Mouse (Mus musculus) CH12.LX (cell line): ENCODE results near the gene Palm2. TPM values are rescaled to one million over a fixed set of nuclear protein-coding genes. Genes with fewer than 3 reads are reported as not detected.

Experiments used
- DNase-seq: peaks from one replicate; pipeline ENCODE4 v3.0.0-alpha.2; 2013; ENCODE audit errors: extremely low read depth
- H3K27ac ChIP-seq: 2 replicates; pipeline ENCODE4 v1.5.1; 2012; ENCODE audit warnings: low read depth, mild to moderate bottlenecking, control low read depth, moderate library complexity; ENCODE audit not compliant: insufficient read depth
- H3K27me3 ChIP-seq: replicated peaks from 2 replicates; pipeline ENCODE3; 2012; ENCODE audit warnings: inconsistent platforms
- H3K36me3 ChIP-seq, 2 experiments: replicated peaks in 1 of 2; 2 replicates each; pipeline versions ENCODE3 to v1.6.1; 2012; ENCODE audit warnings: inconsistent platforms in 1 of 2, low read length in 1 of 2, mild to moderate bottlenecking in 1 of 2, mixed read lengths in 1 of 2, moderate library complexity in 1 of 2; ENCODE audit not compliant: control insufficient read depth in 1 of 2, insufficient read depth in 1 of 2
- H3K4me1 ChIP-seq, 2 experiments: 2 replicates each; pipeline ENCODE4 v1.6.1; 2012; ENCODE audit warnings: inconsistent platforms in 1 of 2, moderate library complexity in 1 of 2; ENCODE audit not compliant: insufficient read depth in 2 of 2, control insufficient read depth in 1 of 2
- H3K4me2 ChIP-seq: 2 replicates; pipeline ENCODE4 v1.6.1; 2012; ENCODE audit warnings: low read depth, mild to moderate bottlenecking, control low read depth; ENCODE audit not compliant: poor library complexity, insufficient read depth, severe bottlenecking
- H3K4me3 ChIP-seq, 3 experiments: fragments of 150-350 bp in 1 of 3; sonication (generic) in 1 of 3; replicated peaks in 1 of 3; 2 replicates each; pipeline versions ENCODE3 to v1.5.1; 2011 to 2012; ENCODE audit warnings: low read depth in 2 of 3, low read length in 2 of 3, mild to moderate bottlenecking in 2 of 3, moderate library complexity in 2 of 3, control low read depth in 1 of 3, improper control_type of control experiment in 1 of 3, inconsistent platforms in 1 of 3, mixed read lengths in 1 of 3; ENCODE audit not compliant: poor library complexity in 1 of 3
- H3K79me2 ChIP-seq: replicated peaks from 2 replicates; pipeline ENCODE4 v1.6.1; 2012; ENCODE audit warnings: mild to moderate bottlenecking, moderate library complexity; ENCODE audit not compliant: control insufficient read depth, poor library complexity, insufficient read depth, severe bottlenecking; ENCODE audit errors: extremely low read depth
- H3K9ac ChIP-seq: 2 replicates; pipeline ENCODE4 v1.6.1; 2012; ENCODE audit warnings: low read depth, mild to moderate bottlenecking, control low read depth, moderate library complexity; ENCODE audit not compliant: insufficient read depth
- H3K9me3 ChIP-seq: replicated peaks from 2 replicates; pipeline ENCODE3; 2012; ENCODE audit warnings: low read length, inconsistent platforms, mixed read lengths
- BHLHE40 ChIP-seq: IDR thresholded peaks from 2 replicates; pipeline ENCODE4 v1.6.1; 2011; ENCODE audit warnings: mild to moderate bottlenecking, low read depth, low read length, improper control_type of control experiment
- CHD1 ChIP-seq: IDR thresholded peaks from 2 replicates; pipeline ENCODE4 v1.6.1; 2012; ENCODE audit warnings: low read depth, low read length, improper control_type of control experiment, inconsistent platforms
- EP300 ChIP-seq: IDR thresholded peaks from 2 replicates; pipeline ENCODE4 v1.6.1; 2011; ENCODE audit warnings: low read length, improper control_type of control experiment
- ETS1 ChIP-seq: conservative IDR thresholded peaks from 2 replicates; pipeline ENCODE4 v1.6.1; 2012; ENCODE audit warnings: low read depth, mild to moderate bottlenecking, inconsistent platforms, low read length, improper control_type of control experiment, moderate library complexity
- HCFC1 ChIP-seq: IDR thresholded peaks from 2 replicates; pipeline ENCODE4 v1.6.1; 2012; ENCODE audit warnings: low read depth, mild to moderate bottlenecking, inconsistent platforms, low read length, improper control_type of control experiment
- IRF4 ChIP-seq: IDR thresholded peaks from 2 replicates; pipeline ENCODE4 v1.6.1; 2014; ENCODE audit warnings: low read depth, mild to moderate bottlenecking, inconsistent platforms, low read length, improper control_type of control experiment
- JUND ChIP-seq: conservative IDR thresholded peaks from 2 replicates; pipeline ENCODE4 v1.6.1; 2011; ENCODE audit warnings: low read depth, low read length, improper control_type of control experiment
- KAT2A ChIP-seq: IDR thresholded peaks from 2 replicates; pipeline ENCODE4 v1.6.1; 2012; ENCODE audit warnings: low read length, improper control_type of control experiment, inconsistent platforms; ENCODE audit not compliant: insufficient replicate concordance
- MEF2A ChIP-seq: IDR thresholded peaks from 2 replicates; pipeline ENCODE4 v1.6.1; 2014; ENCODE audit warnings: low read depth, mild to moderate bottlenecking, inconsistent platforms, low read length, improper control_type of control experiment, borderline replicate concordance
- MXI1 ChIP-seq: IDR thresholded peaks from 2 replicates; pipeline ENCODE4 v1.6.1; 2011; ENCODE audit warnings: mild to moderate bottlenecking, low read depth, low read length, improper control_type of control experiment
- NELFE ChIP-seq: IDR thresholded peaks from 2 replicates; pipeline ENCODE4 v1.6.1; 2011; ENCODE audit warnings: low read depth, low read length, improper control_type of control experiment
- PAX5 ChIP-seq: IDR thresholded peaks from 2 replicates; pipeline ENCODE4 v1.6.1; 2012; ENCODE audit warnings: low read length, inconsistent platforms, mixed read lengths
- POLR2A ChIP-seq: IDR thresholded peaks from 2 replicates; pipeline ENCODE4 v1.6.1; 2011; ENCODE audit warnings: low read depth, mild to moderate bottlenecking, improper control_type of control experiment, low read length
- RCOR1 ChIP-seq: conservative IDR thresholded peaks from 2 replicates; pipeline ENCODE4 v1.6.1; 2012; ENCODE audit warnings: low read depth, mild to moderate bottlenecking, inconsistent platforms, low read length, improper control_type of control experiment
- SMC3 ChIP-seq: IDR thresholded peaks from 2 replicates; pipeline ENCODE4 v1.6.1; 2011; ENCODE audit warnings: low read depth, low read length, improper control_type of control experiment
- TBP ChIP-seq: conservative IDR thresholded peaks from 2 replicates; pipeline ENCODE4 v1.6.1; 2011; ENCODE audit warnings: low read depth, low read length, improper control_type of control experiment
- UBTF ChIP-seq: IDR thresholded peaks from 2 replicates; pipeline ENCODE4 v1.6.1; 2012; ENCODE audit warnings: low read depth, mild to moderate bottlenecking, inconsistent platforms, low read length, improper control_type of control experiment, moderate library complexity
- ZKSCAN1 ChIP-seq: IDR thresholded peaks from 2 replicates; pipeline ENCODE4 v1.6.1; 2012; ENCODE audit warnings: low read depth, inconsistent platforms, low read length, improper control_type of control experiment, borderline replicate concordance
- ZNF384 ChIP-seq: IDR thresholded peaks from 2 replicates; pipeline ENCODE4 v1.6.1; 2012; ENCODE audit warnings: low read depth, low read length, improper control_type of control experiment, inconsistent platforms
- dilution Hi-C: fragments of 300-500 bp; cut with MboI; formaldehyde crosslinking; loops from 2 replicates; pipeline ENCODE4 v1.14.3; 2020; ENCODE audit warnings: low sequenced_read_pairs; ENCODE audit not compliant: extremely low pct_unique_long_range_greater_than_20kb, extremely low pct_ligation_motif_present
- in situ Hi-C: fragments of 300-500 bp; cut with MboI; formaldehyde crosslinking; loops from 3 replicates; pipeline ENCODE4 v1.14.3; 2019; ENCODE audit warnings: low sequenced_read_pairs, low pct_ligation_motif_present, low pct_unique_long_range_greater_than_20kb, mixed read lengths
- polyA plus RNA-seq: library from polyadenylated mRNA; unstranded; fragments of >175 nt; gene quantifications from 2 replicates; pipeline ENCODE4 v1.2.1, GENCODE M21; 2012; ENCODE audit warnings: low read depth; ENCODE audit not compliant: insufficient read length
- total RNA-seq, 2 experiments: library from RNA; depleted of rRNA; stranded (reverse); fragments of 300-350 nt in 1 of 2; fragments of >200 nt in 1 of 2; gene quantifications; 2 replicates each; pipeline ENCODE4 v1.2.3; 2012 to 2014

Gene Palm2
- total and polyA plus RNA-seq, 3 experiments = not detected

GRCm38 (mm10) chr4:57688131-57688530, 254.1 kb downstream of the Palm2 start:
- no peak overlapping the region for H3K4me3 ChIP-seq
- no peak overlapping the region for H3K27ac ChIP-seq
- TF ChIP-seq RCOR1 = no peak
- no peak for TF ChIP-seq HCFC1
- no peak for TF ChIP-seq UBTF
- no peak for TF ChIP-seq NELFE
- TF ChIP-seq BHLHE40 = no peak
- no peak for TF ChIP-seq CHD1
- no peak for TF ChIP-seq PAX5
- TF ChIP-seq POLR2A = no peak
- no peak for TF ChIP-seq EP300
- TF ChIP-seq ZKSCAN1 = no peak
- no peak for TF ChIP-seq KAT2A
- no peak for TF ChIP-seq ETS1
- no peak for TF ChIP-seq SMC3
- TF ChIP-seq MEF2A = no peak
- TF ChIP-seq IRF4 = no peak
- H3K4me2 ChIP-seq = no peak overlapping the region
- H3K79me2 ChIP-seq = no peaks in the 10 kb centered on the region
- in situ Hi-C loops (no loop called here), dilution Hi-C loops (no loop called here)
- DNase-seq = no peak
- peaks cover 7 to 26% of the 10 kb centered on the region in 2 experiments for H3K4me1 ChIP-seq
- H3K9ac ChIP-seq = no peak overlapping the region
- H3K36me3 ChIP-seq = no peaks in the 10 kb centered on the region
- H3K9me3 ChIP-seq = no peaks in the 10 kb centered on the region
- no peaks in the 10 kb centered on the region for H3K27me3 ChIP-seq

- dilution Hi-C loops = no loop called here
These were observed 256.0 kb downstream of the Palm2 start for GRCm38 (mm10) chr4:57690001-57690400.

More at GRCm38 (mm10) chr4:57690001-57690400, 256.0 kb downstream of the Palm2 start:
- Histone ChIP-seq H3K9ac (no peak overlapping the region), H3K27ac (no peak overlapping the region), H3K4me1 (peaks cover 0 to 7% of the 10 kb centered on the region in 2 experiments; a peak in 2 of 4 replicates), H3K36me3 (no peaks in the 10 kb centered on the region), H3K4me3 (no peak overlapping the region), H3K4me2 (no peak overlapping the region), H3K9me3 (no peaks in the 10 kb centered on the region), H3K27me3 (no peaks in the 10 kb centered on the region), H3K79me2 (no peaks in the 10 kb centered on the region)
- in situ Hi-C loops = no loop called here
- no peak for DNase-seq
- TF ChIP-seq ZNF384 = no peak
- no peak for TF ChIP-seq MXI1
- TF ChIP-seq IRF4 = no peak
- TF ChIP-seq TBP = no peak
- TF ChIP-seq UBTF = no peak
- TF ChIP-seq JUND = no peak
- TF ChIP-seq CHD1 = no peak
- no peak for TF ChIP-seq POLR2A
